Mouse (Mus musculus): ENCODE data around the gene Nxph4. TPM values are rescaled to one million over a fixed set of nuclear protein-coding genes. Genes with fewer than 3 reads are reported as not detected.
A peak's percentile ranks its signal among the peaks of the same experiment; 100 is the strongest.

The Nxph4 gene
- polyA plus RNA-seq, 1 experiment: not detected

DNA sequence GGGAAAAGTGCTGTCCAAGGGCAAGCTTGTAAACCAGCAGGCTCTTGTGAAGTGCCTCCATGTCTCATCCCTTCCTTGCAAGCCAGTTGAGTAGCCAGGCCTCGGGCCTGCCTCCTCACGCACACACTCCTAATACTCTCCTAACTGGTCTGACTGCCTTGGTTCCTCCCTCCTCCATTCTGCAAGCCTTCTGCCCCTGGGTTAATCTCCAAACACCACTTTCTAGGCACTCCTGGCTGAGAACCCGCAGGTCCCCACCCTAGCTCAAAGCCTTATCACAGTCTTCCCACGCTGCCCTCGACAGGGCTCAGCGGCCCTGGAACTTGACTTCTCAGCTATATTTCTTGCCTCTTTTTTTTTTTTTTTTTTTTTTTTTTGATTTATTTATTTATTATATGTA, 36.0 kb upstream of the Nxph4 start:
- peak overlapping the region; percentile 12; the same call in 1 of the 2 replicates for H3K27ac ChIP-seq (ENCODE audit: insufficient read depth, low read depth, low read length)

DNA sequence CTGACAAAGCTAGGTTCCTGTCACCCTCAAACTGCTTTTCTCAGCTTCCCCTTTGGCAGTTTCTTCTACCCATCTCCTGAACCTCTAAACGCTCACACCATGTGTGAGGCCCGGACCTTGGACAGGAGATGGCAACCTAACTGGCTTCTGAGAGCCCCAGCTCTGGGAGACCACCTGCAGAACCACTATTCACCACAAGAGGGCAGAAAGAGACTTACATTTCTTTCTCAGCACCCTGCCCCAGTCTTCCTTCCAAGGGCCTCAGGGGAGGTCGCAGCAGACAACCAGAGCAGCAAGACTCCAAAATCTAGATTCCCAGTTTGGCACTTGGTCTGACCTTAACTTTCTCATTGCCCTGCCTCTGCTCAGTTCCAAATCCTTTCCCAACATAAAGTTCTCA, 35.1 kb upstream of the Nxph4 start:
- H3K4me3 ChIP-seq (ENCODE audit: insufficient read depth, low read length): no peak overlapping the region
- peak overlapping the region; percentile 34 for H3K27ac ChIP-seq (ENCODE audit: insufficient read depth, low read depth, low read length)
- H3K4me1 ChIP-seq (ENCODE audit: control insufficient read depth, insufficient read depth, low read length): peaks cover 6% of the 10 kb centered on the region
- TF ChIP-seq POLR2A (IDR thresholded peaks at IDR 0.05; ENCODE audit: borderline replicate concordance, low read depth, low read length) (no peak), CTCF (IDR thresholded peaks at IDR 0.05; ENCODE audit: low read depth, low read length) (peak; percentile 76)

More for the DNA sequence above, 36.0 kb upstream of the Nxph4 start:
- TF ChIP-seq POLR2A (IDR thresholded peaks at IDR 0.05; ENCODE audit: borderline replicate concordance, low read depth, low read length) (no peak), CTCF (IDR thresholded peaks at IDR 0.05; ENCODE audit: low read depth, low read length) (no peak)
- H3K4me1 ChIP-seq (ENCODE audit: control insufficient read depth, insufficient read depth, low read length): peaks cover 6% of the 10 kb centered on the region
- H3K4me3 ChIP-seq (ENCODE audit: insufficient read depth, low read length): no peak overlapping the region

GRCm38 (mm10) chr10:127566553-127567326, 32.4 kb upstream of the Nxph4 start:
- Histone ChIP-seq H3K4me3 (ENCODE audit: insufficient read depth, low read length) (no peak overlapping the region), H3K27ac (ENCODE audit: insufficient read depth, low read depth, low read length) (no peak overlapping the region), H3K4me1 (ENCODE audit: control insufficient read depth, insufficient read depth, low read length) (peaks cover 6% of the 10 kb centered on the region)
- TF ChIP-seq CTCF (IDR thresholded peaks at IDR 0.05; ENCODE audit: low read depth, low read length) (no peak), POLR2A (IDR thresholded peaks at IDR 0.05; ENCODE audit: borderline replicate concordance, low read depth, low read length) (no peak)

- Histone ChIP-seq H3K4me1 (ENCODE audit: control insufficient read depth, insufficient read depth, low read length) (no peaks in the 10 kb centered on the region), H3K27ac (ENCODE audit: insufficient read depth, low read depth, low read length) (no peak overlapping the region), H3K4me3 (ENCODE audit: insufficient read depth, low read length) (no peak overlapping the region)
- TF ChIP-seq POLR2A (IDR thresholded peaks at IDR 0.05; ENCODE audit: borderline replicate concordance, low read depth, low read length) (no peak), CTCF (IDR thresholded peaks at IDR 0.05; ENCODE audit: low read depth, low read length) (no peak)
These were observed 29.9 kb upstream of the Nxph4 start for GRCm38 (mm10) chr10:127564301-127564700.

DNA sequence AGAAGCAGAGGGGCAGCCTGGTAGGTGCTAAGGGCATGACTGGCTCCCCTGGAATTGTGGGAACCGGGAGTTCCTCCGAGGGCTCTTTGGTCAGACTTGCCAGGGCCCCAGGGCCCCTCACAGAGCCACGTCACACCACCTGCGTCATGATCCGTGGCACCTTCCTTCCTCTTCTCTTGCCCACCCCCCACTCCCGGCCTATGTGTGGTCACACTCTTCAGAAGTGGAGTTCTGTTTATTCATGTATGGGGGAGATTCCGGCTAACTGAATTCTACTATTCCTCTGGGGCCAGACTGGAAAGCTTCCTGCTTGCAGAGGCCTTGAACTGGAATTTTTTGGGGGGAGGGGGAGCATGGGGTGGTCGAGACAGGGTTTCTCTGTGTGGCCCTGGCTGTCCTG, 29.5 kb upstream of the Nxph4 start:
- TF ChIP-seq CTCF (IDR thresholded peaks at IDR 0.05; ENCODE audit: low read depth, low read length) (no peak), POLR2A (IDR thresholded peaks at IDR 0.05; ENCODE audit: borderline replicate concordance, low read depth, low read length) (no peak)

GRCm38 (mm10) chr10:127561145-127561544, 26.8 kb upstream of the Nxph4 start:
- Histone ChIP-seq H3K4me3 (ENCODE audit: insufficient read depth, low read length) (no peak overlapping the region), H3K27ac (ENCODE audit: insufficient read depth, low read depth, low read length) (no peak overlapping the region), H3K4me1 (ENCODE audit: control insufficient read depth, insufficient read depth, low read length) (no peaks in the 10 kb centered on the region)
- TF ChIP-seq POLR2A (IDR thresholded peaks at IDR 0.05; ENCODE audit: borderline replicate concordance, low read depth, low read length) (no peak), CTCF (IDR thresholded peaks at IDR 0.05; ENCODE audit: low read depth, low read length) (no peak)

More for the DNA sequence above, 29.5 kb upstream of the Nxph4 start:
- Histone ChIP-seq H3K4me1 (ENCODE audit: control insufficient read depth, insufficient read depth, low read length) (no peaks in the 10 kb centered on the region), H3K4me3 (ENCODE audit: insufficient read depth, low read length) (no peak overlapping the region), H3K27ac (ENCODE audit: insufficient read depth, low read depth, low read length) (no peak overlapping the region)

DNA sequence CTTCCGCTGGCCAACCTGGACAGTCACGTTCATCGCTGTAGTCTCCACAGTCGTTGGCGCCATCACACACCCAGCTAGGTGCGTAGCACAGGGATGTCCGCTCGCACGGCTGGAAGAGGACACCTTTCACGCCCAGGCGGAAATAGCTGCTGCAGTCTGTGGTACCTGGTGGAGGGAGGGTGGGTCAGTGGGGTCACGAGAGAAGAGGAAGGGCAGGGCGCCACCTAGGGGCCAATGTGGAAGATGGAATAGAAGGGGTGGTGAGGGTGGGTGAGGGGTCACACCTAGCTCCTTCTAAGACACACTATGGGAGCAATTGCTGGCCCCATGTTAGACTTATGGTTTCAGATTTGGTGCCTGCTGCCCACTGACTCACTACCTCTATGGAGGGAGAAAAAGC, 23.0 kb upstream of the Nxph4 start:
- no peaks in the 10 kb centered on the region for H3K4me1 ChIP-seq (ENCODE audit: control insufficient read depth, insufficient read depth, low read length)
- H3K27ac ChIP-seq (ENCODE audit: insufficient read depth, low read depth, low read length): no peak overlapping the region
- TF ChIP-seq CTCF (IDR thresholded peaks at IDR 0.05; ENCODE audit: low read depth, low read length): peak; percentile 67
- no peak for TF ChIP-seq POLR2A (IDR thresholded peaks at IDR 0.05; ENCODE audit: borderline replicate concordance, low read depth, low read length)
- H3K4me3 ChIP-seq (ENCODE audit: insufficient read depth, low read length): no peak overlapping the region

DNA sequence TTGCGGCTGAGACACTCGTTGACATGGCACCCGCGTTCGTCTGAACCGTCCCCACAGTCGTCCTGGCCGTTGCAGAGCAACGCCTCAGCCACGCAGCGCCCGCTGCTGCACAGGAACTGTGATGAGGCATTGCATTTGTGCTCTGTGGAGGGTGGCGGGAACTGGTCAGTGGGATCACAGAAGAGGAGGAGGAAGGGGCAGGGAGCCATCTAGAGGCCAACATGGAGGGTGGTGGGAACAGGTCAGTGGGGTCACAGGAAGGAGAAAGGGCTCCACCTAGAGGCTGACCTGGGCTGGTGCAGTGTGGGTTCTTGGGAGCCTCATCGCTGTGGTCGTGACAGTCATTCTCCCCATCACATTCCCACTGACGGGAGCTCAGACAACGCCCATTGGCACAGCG, 21.3 kb upstream of the Nxph4 start:
- Histone ChIP-seq H3K27ac (ENCODE audit: insufficient read depth, low read depth, low read length) (no peak overlapping the region), H3K4me3 (ENCODE audit: insufficient read depth, low read length) (no peak overlapping the region), H3K4me1 (ENCODE audit: control insufficient read depth, insufficient read depth, low read length) (no peaks in the 10 kb centered on the region)
- TF ChIP-seq POLR2A (IDR thresholded peaks at IDR 0.05; ENCODE audit: borderline replicate concordance, low read depth, low read length): no peak
- peak; percentile 54 for TF ChIP-seq CTCF (IDR thresholded peaks at IDR 0.05; ENCODE audit: low read depth, low read length)

GRCm38 (mm10) chr10:127549892-127550291, 15.5 kb upstream of the Nxph4 start:
- Histone ChIP-seq H3K4me3 (ENCODE audit: insufficient read depth, low read length) (no peak overlapping the region), H3K4me1 (ENCODE audit: control insufficient read depth, insufficient read depth, low read length) (no peaks in the 10 kb centered on the region), H3K27ac (ENCODE audit: insufficient read depth, low read depth, low read length) (no peak overlapping the region)
- no peak for TF ChIP-seq CTCF (IDR thresholded peaks at IDR 0.05; ENCODE audit: low read depth, low read length)
- no peak for TF ChIP-seq POLR2A (IDR thresholded peaks at IDR 0.05; ENCODE audit: borderline replicate concordance, low read depth, low read length)

GRCm38 (mm10) chr10:127548236-127548635, 13.9 kb upstream of the Nxph4 start:
- Histone ChIP-seq H3K4me1 (ENCODE audit: control insufficient read depth, insufficient read depth, low read length) (no peaks in the 10 kb centered on the region), H3K4me3 (ENCODE audit: insufficient read depth, low read length) (no peak overlapping the region), H3K27ac (ENCODE audit: insufficient read depth, low read depth, low read length) (no peak overlapping the region)
- TF ChIP-seq POLR2A (IDR thresholded peaks at IDR 0.05; ENCODE audit: borderline replicate concordance, low read depth, low read length) (no peak), CTCF (IDR thresholded peaks at IDR 0.05; ENCODE audit: low read depth, low read length) (no peak)

Measured in bone marrow macrophage, adult 2 months (primary cell).